Comparison of ENCODE assay signal across 12 mouse cellular contexts in genomic region chr13:97469999-97470398, GRCm38 (mm10).
DNase-seq lines count a peak whose midpoint lies in the region; ATAC-seq and TF ChIP-seq lines count a peak whose summit lies in the region.
"Had no signal": no experiment of that assay in that cellular context is flagged by ENCODE, and none has a peak within 500 bp of the region (broad histone marks: within the 10 kb centered on the region; RNA-seq: fewer than 3 reads in every experiment).

No protein-coding gene starts in this region.

- peak; percentile 73; the same call in 1 of the 2 replicates for ATAC-seq in heart, embryonic 12.5 days (ENCODE audit: insufficient number of reproducible peaks, low FRiP score)
- ATAC-seq in liver, embryonic 14.5 days (ENCODE audit: insufficient read depth), result peak; percentile 81
- no peak for ATAC-seq in intestine, embryonic 15.5 days
- ATAC-seq: CD4-positive, CD25-positive, alpha-beta regulatory T cell, adult 4 months had no signal

- no peaks in the 10 kb centered on the region for H3K79me2 ChIP-seq in heart, adult 2 months (replicated peaks; ENCODE audit: control insufficient read depth, insufficient read depth, low read length)

- no peak overlapping the region for H3K4me2 ChIP-seq in heart, embryonic 12.5 days
- H3K4me2 ChIP-seq in liver, embryonic 14.5 days (ENCODE audit: low read depth), result peak overlapping the region; percentile 44
- H3K4me2 ChIP-seq in intestine, embryonic 15.5 days (replicated peaks), result no peak overlapping the region
- H3K4me2 ChIP-seq: lung, embryonic 14.5 days had no signal

- DNase-seq in heart, adult 2 months, result no peak
- DNase-seq in retina, postnatal 1 day, result peak; percentile 36
- DNase-seq in retina, embryonic 14.5 days (ENCODE audit: low spot score), result no peak
- peak in 1 of 3 experiments; percentile 17 for DNase-seq in liver, embryonic 14.5 days (ENCODE audit: low read depth in 3 of 3, low spot score in 3 of 3)
- no peak for DNase-seq in urinary bladder, postnatal 10 days (ENCODE audit: low spot score)
- DNase-seq in gastrocnemius, adult 2 months, result no peak
- DNase-seq: adrenal gland, postnatal 10 days; cerebellum, adult 9-11 months; lung, embryonic 14.5 days had no signal

- H3K4me1 ChIP-seq in heart, embryonic 12.5 days (replicated peaks), result peaks cover 9% of the 10 kb centered on the region
- no peaks in the 10 kb centered on the region for H3K4me1 ChIP-seq in heart, adult 2 months (ENCODE audit: control insufficient read depth, insufficient read depth, low read length)
- peaks cover 24 to 34% of the 10 kb centered on the region in 2 experiments for H3K4me1 ChIP-seq in liver, embryonic 14.5 days (replicated peaks; ENCODE audit: control insufficient read depth in 2 of 2, insufficient read depth in 2 of 2, low read length in 1 of 2)
- H3K4me1 ChIP-seq in intestine, embryonic 15.5 days (replicated peaks), result no peaks in the 10 kb centered on the region

- WGBS in heart, embryonic 12.5 days, result 36% methylated on average over 10 of the region's 10 CpGs
- WGBS in heart, adult 2 months, result 53% methylated on average over 10 of the region's 10 CpGs
- 10% methylated on average over 10 of the region's 10 CpGs for WGBS in liver, embryonic 14.5 days (ENCODE audit: insufficient replicate concordance)
- WGBS in intestine, embryonic 15.5 days, result 56% methylated on average over 10 of the region's 10 CpGs

- no peak for TF ChIP-seq EP300 in heart, adult 2 months (IDR thresholded peaks at IDR 0.05; ENCODE audit: insufficient read depth, low read depth, low read length)
- no peak for TF ChIP-seq EP300 in liver, embryonic 14.5 days (IDR thresholded peaks at IDR 0.05; ENCODE audit: low read depth)

- H3K27me3 ChIP-seq in heart, embryonic 12.5 days (replicated peaks), result no peaks in the 10 kb centered on the region
- H3K27me3 ChIP-seq in heart, adult 2 months (ENCODE audit: control insufficient read depth, insufficient read depth, low read length), result no peaks in the 10 kb centered on the region
- no peaks in the 10 kb centered on the region for H3K27me3 ChIP-seq in liver, embryonic 14.5 days (ENCODE audit: control insufficient read depth, insufficient read depth, low read length)
- no peaks in the 10 kb centered on the region for H3K27me3 ChIP-seq in intestine, embryonic 15.5 days (replicated peaks)

- no peak overlapping the region for H3K9ac ChIP-seq in heart, embryonic 12.5 days
- H3K9ac ChIP-seq in heart, adult 2 months (ENCODE audit: low read depth, low read length), result no peak overlapping the region
- H3K9ac ChIP-seq in liver, embryonic 14.5 days (replicated peaks), result 0 out of 2 replicates have a peak overlapping the region, but pooled peaks have one; percentile 34
- no peak overlapping the region for H3K9ac ChIP-seq in intestine, embryonic 15.5 days
- H3K9ac ChIP-seq: lung, embryonic 14.5 days had no signal

- peaks cover 3% of the 10 kb centered on the region; the same call in 1 of the 2 replicates for H3K9me3 ChIP-seq in heart, embryonic 12.5 days (replicated peaks)
- H3K9me3 ChIP-seq in liver, embryonic 14.5 days (ENCODE audit: control insufficient read depth, low read length), result no peaks in the 10 kb centered on the region
- H3K9me3 ChIP-seq in intestine, embryonic 15.5 days, result no peaks in the 10 kb centered on the region

- no peak overlapping the region for H3K4me3 ChIP-seq in heart, embryonic 12.5 days
- no peak overlapping the region for H3K4me3 ChIP-seq in heart, adult 2 months
- H3K4me3 ChIP-seq in liver, embryonic 14.5 days (ENCODE audit: insufficient read depth in 1 of 2, low read depth in 2 of 2, low read length in 2 of 2), result no peak overlapping the region
- H3K4me3 ChIP-seq in gastrocnemius, adult 2 months, result no peak overlapping the region
- H3K4me3 ChIP-seq in intestine, embryonic 15.5 days (replicated peaks), result no peak overlapping the region

- TF ChIP-seq POLR2A in heart, adult 2 months (IDR thresholded peaks at IDR 0.05; ENCODE audit: insufficient read depth, low read depth, low read length), result no peak

- no peak for TF ChIP-seq CTCF in heart, adult 2 months (IDR thresholded peaks at IDR 0.05)
- TF ChIP-seq CTCF in liver, embryonic 14.5 days (IDR thresholded peaks at IDR 0.05; ENCODE audit: low read depth), result no peak
- TF ChIP-seq CTCF in gastrocnemius, adult 2 months (IDR thresholded peaks at IDR 0.05), result no peak

- H3K27ac ChIP-seq in heart, embryonic 12.5 days (ENCODE audit: poor library complexity, severe bottlenecking), result no peak overlapping the region
- H3K27ac ChIP-seq in heart, adult 2 months, result no peak overlapping the region
- no peak overlapping the region; the same call in 1 of the 2 replicates for H3K27ac ChIP-seq in liver, embryonic 14.5 days
- no peak overlapping the region for H3K27ac ChIP-seq in gastrocnemius, adult 2 months
- no peak overlapping the region for H3K27ac ChIP-seq in intestine, embryonic 15.5 days

- intact Hi-C loops in heart, adult 2 months (cut with DNase I), result no loop called here
- intact Hi-C loops in gastrocnemius, adult 2 months (cut with DNase I), result no loop called here

- no peaks in the 10 kb centered on the region for H3K36me3 ChIP-seq in heart, embryonic 12.5 days
- no peaks in the 10 kb centered on the region for H3K36me3 ChIP-seq in heart, adult 2 months (ENCODE audit: control insufficient read depth, insufficient read depth, low read length)
- no peaks in the 10 kb centered on the region for H3K36me3 ChIP-seq in liver, embryonic 14.5 days (replicated peaks; ENCODE audit: control insufficient read depth, insufficient read depth, low read depth)
- no peaks in the 10 kb centered on the region for H3K36me3 ChIP-seq in intestine, embryonic 15.5 days
